Mouse (Mus musculus) MEL (cell line): ENCODE measurements around the gene Cage1.

Experiments
- CHD2 ChIP-seq: IDR thresholded peaks from 2 replicates; pipeline ENCODE4 v1.6.1; 2011; ENCODE audit warnings: low read length, improper control_type of control experiment
- CTCF ChIP-seq, 3 experiments: IDR thresholded peaks in 2 of 3; conservative IDR thresholded peaks in 1 of 3; 2 replicates each; pipeline ENCODE4 v1.5.1; 2011 to 2012; ENCODE audit warnings: low read length in 3 of 3, low read depth in 2 of 3, mild to moderate bottlenecking in 2 of 3, improper control_type of control experiment in 1 of 3, inconsistent platforms in 1 of 3, mixed read lengths in 1 of 3, moderate library complexity in 1 of 3; ENCODE audit not compliant: control insufficient read depth in 1 of 3, insufficient read depth in 1 of 3, poor library complexity in 1 of 3, severe bottlenecking in 1 of 3
- E2F4 ChIP-seq: IDR thresholded peaks from 2 replicates; pipeline ENCODE4 v1.6.1; 2011; ENCODE audit warnings: low read depth, low read length, improper control_type of control experiment, borderline replicate concordance
- EP300 ChIP-seq, 2 experiments: IDR thresholded peaks; 2 replicates each; pipeline ENCODE4 v1.6.1; 2011; ENCODE audit warnings: improper control_type of control experiment in 2 of 2, low read length in 2 of 2, low read depth in 1 of 2, mild to moderate bottlenecking in 1 of 2
- GATA1 ChIP-seq: IDR thresholded peaks from 2 replicates; pipeline ENCODE4 v1.6.1; 2011; ENCODE audit warnings: low read depth, low read length, improper control_type of control experiment
- HCFC1 ChIP-seq: IDR thresholded peaks from 2 replicates; pipeline ENCODE4 v1.6.1; 2012; ENCODE audit warnings: low read depth, mild to moderate bottlenecking, inconsistent platforms, low read length, improper control_type of control experiment, moderate library complexity
- MAZ ChIP-seq: IDR thresholded peaks from 2 replicates; pipeline ENCODE4 v1.6.1; 2012; ENCODE audit warnings: low read depth, mild to moderate bottlenecking, inconsistent platforms, low read length, improper control_type of control experiment
- MXI1 ChIP-seq: IDR thresholded peaks from 2 replicates; pipeline ENCODE4 v1.6.1; 2011; ENCODE audit warnings: mild to moderate bottlenecking, low read depth, low read length, improper control_type of control experiment
- NELFE ChIP-seq: IDR thresholded peaks from 2 replicates; pipeline ENCODE4 v1.6.1; 2011; ENCODE audit warnings: low read depth, low read length, improper control_type of control experiment
- POLR2A ChIP-seq, 2 experiments: IDR thresholded peaks; 2 replicates each; pipeline ENCODE4 v1.6.1; 2011 to 2012; ENCODE audit warnings: low read length in 2 of 2, mild to moderate bottlenecking in 2 of 2, control low read depth in 1 of 2, improper control_type of control experiment in 1 of 2, low read depth in 1 of 2, moderate library complexity in 1 of 2; ENCODE audit not compliant: control insufficient read depth in 1 of 2, insufficient read depth in 1 of 2, poor library complexity in 1 of 2
- POLR2AphosphoS2 ChIP-seq: IDR thresholded peaks from 2 replicates; pipeline ENCODE4 v1.6.1; 2011; ENCODE audit warnings: low read length, improper control_type of control experiment
- POLR2AphosphoS5 ChIP-seq: IDR thresholded peaks from 2 replicates; pipeline ENCODE4 v1.6.1; 2012; ENCODE audit warnings: low read depth, borderline replicate concordance, mild to moderate bottlenecking, inconsistent platforms, low read length, moderate library complexity, mixed read lengths
- SMC3 ChIP-seq: IDR thresholded peaks from 2 replicates; pipeline ENCODE4 v1.6.1; 2011; ENCODE audit warnings: low read depth, low read length, improper control_type of control experiment
- TBP ChIP-seq: IDR thresholded peaks from 2 replicates; pipeline ENCODE4 v1.8.0; 2011; ENCODE audit warnings: low read depth, low read length, improper control_type of control experiment

GRCm38 (mm10) chr13:38077113-38077512 lies 40.2 kb upstream of the Cage1 start:
- no peak for TF ChIP-seq SMC3
- no peak for TF ChIP-seq CHD2
- no peak for TF ChIP-seq POLR2A (IDR thresholded peaks at IDR 0.05; ENCODE audit: control insufficient read depth in 1 of 2, insufficient read depth in 1 of 2, low read depth in 1 of 2, low read length in 2 of 2, poor library complexity in 1 of 2)
- TF ChIP-seq GATA1, result no peak
- TF ChIP-seq CTCF (IDR thresholded peaks at IDR 0.05 in 2 of 3, conservative IDR thresholded peaks at IDR 0.05 in 1 of 3; ENCODE audit: control insufficient read depth in 1 of 3, insufficient read depth in 1 of 3, low read depth in 2 of 3, low read length in 3 of 3, poor library complexity in 1 of 3, severe bottlenecking in 1 of 3), result no peak
- no peak for TF ChIP-seq E2F4
- TF ChIP-seq MAZ, result no peak
- no peak for TF ChIP-seq POLR2AphosphoS2
- no peak for TF ChIP-seq TBP
- TF ChIP-seq HCFC1, result no peak
- no peak for TF ChIP-seq MXI1
- TF ChIP-seq NELFE, result no peak
- TF ChIP-seq EP300 (IDR thresholded peaks at IDR 0.05; ENCODE audit: low read depth in 1 of 2, low read length in 2 of 2), result no peak
- no peak for TF ChIP-seq POLR2AphosphoS5
